Mouse (Mus musculus): ENCODE measurements around the gene Cttnbp2.

DNA sequence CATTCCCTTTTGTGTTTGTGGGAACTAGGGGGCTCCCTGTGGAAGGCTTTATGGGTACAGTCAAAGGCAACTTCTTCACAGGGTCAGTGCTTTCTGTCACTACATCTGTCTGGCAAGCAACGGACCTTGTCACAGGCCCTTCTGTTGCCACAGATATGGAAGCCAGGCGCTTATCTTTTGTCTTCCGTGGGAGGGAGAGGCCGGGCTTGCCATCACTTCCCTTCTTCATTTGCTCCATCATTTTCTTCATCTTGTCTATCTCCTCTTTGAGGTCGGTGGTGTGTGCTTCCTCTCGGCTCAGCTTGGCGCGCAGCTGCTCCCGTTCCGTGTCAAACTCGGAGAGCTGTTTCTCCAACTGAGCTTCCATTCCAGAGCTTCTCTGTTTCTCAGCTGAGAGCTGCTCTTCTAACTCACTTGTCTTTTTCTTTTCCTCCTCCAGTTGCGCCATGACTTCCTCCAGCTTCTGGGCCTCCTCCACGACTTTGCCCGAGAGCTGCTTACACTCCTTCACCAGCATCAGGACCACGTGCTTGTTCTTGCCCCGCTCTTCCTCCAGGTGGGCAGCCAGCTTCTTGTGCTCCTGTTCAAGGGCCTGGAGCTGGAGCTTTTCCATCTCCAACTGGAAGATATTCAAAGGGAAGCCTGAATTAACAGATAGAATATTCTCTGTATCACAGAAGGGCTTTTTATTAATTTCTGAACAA is 79.7 kb downstream of the Cttnbp2 start:
- no peak for TF ChIP-seq CTCF (IDR thresholded peaks at IDR 0.05; ENCODE audit: low read depth)
- peak; percentile 93 for TF ChIP-seq EP300 (IDR thresholded peaks at IDR 0.05; ENCODE audit: low read depth)

Measured in liver, postnatal 0 days (tissue).